In genomic region chr4:44223444-44223843, GRCm38 (mm10) we compare ENCODE assay signal across 22 mouse cellular contexts. TPM values are rescaled to one million over a fixed set of nuclear protein-coding genes. Genes with fewer than 3 reads are reported as not detected.
DNase-seq lines count a peak whose midpoint lies in the region; ATAC-seq and TF ChIP-seq lines count a peak whose summit lies in the region.
"Had no signal": no experiment of that assay in that cellular context is flagged by ENCODE, and none has a peak within 500 bp of the region (broad histone marks: within the 10 kb centered on the region; RNA-seq: fewer than 3 reads in every experiment).

No protein-coding gene starts in this region.

- ATAC-seq in neural tube, embryonic 15.5 days (ENCODE audit: low FRiP score), result no peak
- ATAC-seq: hindbrain, embryonic 16.5 days; inflammation-experienced regulatory T-cells, adult 6 months; Patski had no signal

- no peaks in the 10 kb centered on the region for H3K27me3 ChIP-seq in neural tube, embryonic 15.5 days (replicated peaks)
- H3K27me3 ChIP-seq: forebrain, embryonic 13.5 days; hindbrain, embryonic 12.5 days; Patski had no signal

- no peaks in the 10 kb centered on the region for H3K36me3 ChIP-seq in neural tube, embryonic 15.5 days
- H3K36me3 ChIP-seq: hindbrain, embryonic 12.5 days had no signal

- intact Hi-C loops in gastrocnemius, adult 2 months (cut with DNase I), result no loop called here

- H3K27ac ChIP-seq in gastrocnemius, adult 2 months, result 0 out of 2 replicates have a peak overlapping the region, but pooled peaks have one; percentile 16
- no peak overlapping the region for H3K27ac ChIP-seq in neural tube, embryonic 15.5 days (replicated peaks)
- H3K27ac ChIP-seq: hindbrain, embryonic 12.5 days had no signal

- DNase-seq in gastrocnemius, adult 2 months, result no peak
- DNase-seq in gastrocnemius, postnatal 4 days (ENCODE audit: low spot score in 2 of 2), result no peak
- DNase-seq in kidney, postnatal 25 days, result peak; percentile 16 to 55
- no peak for DNase-seq in kidney, postnatal 10 days
- DNase-seq in ES-CJ7 (ENCODE audit: low read depth, low spot score) (peak; percentile 33), ZHBTc4 (ENCODE audit: low read depth, low spot score) (peak; percentile 43)
- DNase-seq: adrenal gland, adult 8-10 months; adrenal gland, postnatal 36 days; cerebellum, adult 8-10 months; cerebellum, postnatal 25 days; forebrain, postnatal 0 days; gastrocnemius, postnatal 25 days; heart, adult 11 months; heart, postnatal 10 days; heart, postnatal 4 days had no signal

- no peaks in the 10 kb centered on the region for H3K9me3 ChIP-seq in neural tube, embryonic 15.5 days (replicated peaks)
- H3K9me3 ChIP-seq: embryonic facial prominence, embryonic 10.5 days; forebrain, embryonic 13.5 days; hindbrain, embryonic 12.5 days had no signal

- H3K4me3 ChIP-seq in gastrocnemius, adult 2 months, result no peak overlapping the region
- no peak overlapping the region for H3K4me3 ChIP-seq in neural tube, embryonic 15.5 days (replicated peaks)
- H3K4me3 ChIP-seq: forebrain, embryonic 13.5 days; hindbrain, embryonic 12.5 days had no signal

- no peak overlapping the region for H3K4me2 ChIP-seq in neural tube, embryonic 15.5 days

- peaks cover 21% of the 10 kb centered on the region for H3K4me1 ChIP-seq in neural tube, embryonic 15.5 days

- no peak overlapping the region for H3K9ac ChIP-seq in neural tube, embryonic 15.5 days (replicated peaks)
- H3K9ac ChIP-seq: forebrain, postnatal 0 days had no signal

- TF ChIP-seq CTCF in gastrocnemius, adult 2 months (IDR thresholded peaks at IDR 0.05), result no peak

- 71% methylated on average over 4 of the region's 4 CpGs for WGBS in neural tube, embryonic 15.5 days

RNA-seq across cellular contexts. Expression of gene Rnf38, which starts 10.1 kb away (rescaled TPM):
- total RNA-seq in gastrocnemius, adult 2 months (2021), result 10 to 100 TPM; 12.3 to 15.9 TPM
- 10 to 100 TPM; 34.0 to 37.1 TPM for total RNA-seq in gastrocnemius, postnatal 4 days (2021)
- 21.8 and 23.4 TPM in 2 replicates for polyA plus RNA-seq in neural tube, embryonic 15.5 days (2015; fragmentation: Nextera tagmentation; extraction: Ambion mirVana)

Comparison
In these comparisons a context has a peak if more than half of its experiments do, and no peak if none do; other contexts are left out.
1. DNase-seq: peak in kidney, postnatal 25 days (2 of 2), ES-CJ7 (single experiment) and ZHBTc4 (single experiment); none in gastrocnemius, adult 2 months (single experiment), gastrocnemius, postnatal 4 days (0 of 2) and kidney, postnatal 10 days (single experiment).